Mouse (Mus musculus) 3134 (cell line): ENCODE results near the gene Acvr1c.
A peak's percentile ranks its signal among the peaks of the same experiment; 100 is the strongest.

Source experiments
- DNase-seq: peaks from one replicate; pipeline ENCODE4 v3.0.0-alpha.2; 2011; ENCODE audit warnings: low spot score; ENCODE audit not compliant: insufficient read length; ENCODE audit errors: extremely low read depth

The Acvr1c gene

DNA sequence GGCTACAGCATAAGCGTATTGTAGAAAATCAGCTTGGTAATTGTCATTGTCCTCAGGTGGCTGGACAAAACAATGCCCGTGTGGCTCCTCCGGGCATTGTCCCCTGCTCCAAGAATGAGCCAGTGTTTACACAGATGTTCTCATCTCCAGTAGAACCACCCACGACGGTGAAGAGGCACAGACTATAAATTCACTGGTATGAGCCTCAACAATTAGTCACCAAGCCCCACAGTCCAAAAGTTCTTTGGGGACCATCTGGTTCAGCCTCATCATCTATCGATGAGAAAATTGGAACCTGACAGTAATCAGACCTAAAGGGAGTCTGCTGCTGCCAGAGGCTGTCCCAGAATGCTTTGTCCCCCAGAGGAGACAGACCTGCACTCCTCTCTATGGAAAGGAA lies 68.4 kb downstream of the Acvr1c start:
- no peak for DNase-seq

DNA sequence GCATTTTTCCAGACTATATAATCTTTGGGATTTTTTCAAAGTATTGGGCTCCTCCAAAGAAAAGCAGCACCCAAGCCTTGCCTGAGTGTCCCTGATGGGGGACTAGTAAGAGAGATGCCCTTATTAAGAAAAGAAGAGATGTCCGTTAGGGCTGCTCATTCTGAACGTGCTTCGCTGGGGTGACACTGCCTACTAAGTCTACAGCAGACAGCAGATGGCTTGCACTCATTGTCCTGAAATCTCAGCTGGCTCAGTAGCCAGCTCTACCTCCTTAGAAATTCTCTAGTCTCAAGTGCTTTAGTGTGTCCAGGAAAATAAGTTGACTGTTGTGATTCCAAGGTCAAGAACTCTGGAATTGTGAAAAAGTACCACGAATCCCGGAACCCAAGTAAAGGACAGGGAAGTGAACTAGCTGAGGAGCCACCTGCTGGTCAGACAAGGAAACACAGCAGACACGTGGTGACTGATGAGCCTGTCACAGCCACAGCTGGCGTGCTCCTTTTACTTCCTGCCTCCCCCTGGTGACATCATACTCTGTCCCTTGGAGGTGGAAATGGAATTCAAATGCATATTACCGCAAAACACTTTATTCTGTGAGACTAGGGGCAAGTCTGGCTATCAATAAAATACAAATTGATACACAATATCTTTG lies 75.3 kb downstream of the Acvr1c start:
- DNase-seq, result peak; percentile 39

DNA sequence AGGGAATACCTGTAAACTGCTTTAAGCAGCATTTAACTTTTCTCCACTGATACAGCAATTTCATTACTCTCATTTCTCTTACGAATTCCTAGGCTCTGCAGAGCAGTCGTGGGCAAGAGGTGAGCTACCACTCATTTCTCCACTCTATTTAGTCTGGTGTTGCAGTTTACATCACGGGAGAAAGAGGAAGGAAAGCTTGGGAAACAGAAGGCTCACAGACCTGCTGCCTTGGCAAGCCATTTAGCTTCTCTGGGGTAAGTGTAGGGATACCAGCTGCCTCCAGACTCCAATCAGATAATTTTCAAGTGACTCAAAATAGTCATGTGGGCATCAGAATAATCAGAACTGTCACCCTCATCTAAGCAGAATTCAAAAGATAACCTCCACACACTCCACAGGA lies 76.6 kb downstream of the Acvr1c start:
- DNase-seq, result no peak

DNA sequence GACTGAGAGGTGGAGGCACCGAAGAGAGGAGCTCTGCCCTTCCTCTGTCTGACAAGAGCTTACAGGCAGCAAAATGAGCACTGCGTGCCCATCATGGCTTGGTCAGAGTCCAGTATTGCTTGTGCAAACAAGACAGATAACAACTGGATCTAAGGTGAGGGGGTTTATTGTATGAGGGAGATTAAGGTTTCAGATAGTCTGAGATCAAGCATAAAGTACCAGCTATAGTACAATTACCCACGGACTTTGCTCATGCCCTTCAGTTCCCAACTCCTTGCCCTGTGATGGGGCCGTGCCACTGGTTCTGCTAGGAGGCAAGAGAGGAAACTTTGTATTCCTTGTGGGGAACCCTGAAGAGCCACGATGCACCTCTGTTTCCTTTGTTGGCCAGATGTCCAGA lies 78.5 kb downstream of the Acvr1c start:
- no peak for DNase-seq

GRCm38 (mm10) chr2:58276454-58276853 lies 81.2 kb downstream of the Acvr1c start:
- peak; percentile 71 for DNase-seq

DNA sequence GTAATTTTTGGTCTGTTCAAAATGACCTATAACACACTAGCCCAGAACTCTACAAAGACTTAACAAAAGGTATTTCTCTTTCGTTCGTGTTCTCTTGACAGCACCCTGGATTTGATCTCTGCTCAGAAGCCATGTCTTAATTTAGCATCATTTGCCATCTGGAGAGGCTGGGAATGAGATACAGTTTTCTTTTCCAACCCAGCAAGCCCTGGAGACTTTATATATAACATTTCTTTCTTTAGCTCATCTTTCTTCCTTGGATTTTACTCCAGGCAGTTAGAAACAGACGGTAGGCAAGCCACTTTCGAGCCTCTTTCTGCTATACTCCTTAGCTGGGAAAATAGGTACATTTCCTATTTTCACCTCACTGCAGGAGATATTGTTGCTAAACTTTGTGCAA lies 117.1 kb downstream of the Acvr1c start:
- DNase-seq, result no peak

- no peak for DNase-seq
These were observed 120.2 kb downstream of the Acvr1c start for GRCm38 (mm10) chr2:58237487-58237886.
